Mouse (Mus musculus): ENCODE measurements at regions not wholly inside any gene's neighbourhood (a gene's known extent, or its start where the extent isn't known, plus 50 kb on each side); places are given as distances from the start of the nearest gene placed in this dataset.

GRCm38 (mm10) chr12:106872966-106873730 lies 615.3 kb upstream of the 3110018I06Rik start:
- no peak for DNase-seq

DNA sequence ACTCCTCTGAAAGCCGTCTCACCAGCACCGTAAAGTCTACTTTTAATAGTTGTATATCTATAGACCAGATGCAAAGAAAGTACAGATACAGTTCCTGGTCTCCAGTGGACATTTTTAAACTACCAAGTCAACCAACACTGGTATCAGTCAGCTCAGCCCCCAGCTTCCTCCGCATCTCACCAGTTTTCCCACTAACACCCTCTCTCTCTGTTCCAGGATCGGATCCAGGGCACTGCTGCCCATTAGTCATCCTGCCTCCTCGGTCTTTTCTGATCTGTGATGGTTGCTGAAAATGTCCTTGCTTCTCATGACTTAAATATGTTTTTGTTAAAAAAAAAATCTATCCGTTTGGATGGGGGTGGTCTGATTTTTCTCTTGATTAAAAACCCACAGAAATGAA lies 598.1 kb upstream of the 3110018I06Rik start:
- DNase-seq: no peak

GRCm38 (mm10) chr12:106894061-106894460 lies 594.4 kb upstream of the 3110018I06Rik start:
- no peak for DNase-seq

DNA sequence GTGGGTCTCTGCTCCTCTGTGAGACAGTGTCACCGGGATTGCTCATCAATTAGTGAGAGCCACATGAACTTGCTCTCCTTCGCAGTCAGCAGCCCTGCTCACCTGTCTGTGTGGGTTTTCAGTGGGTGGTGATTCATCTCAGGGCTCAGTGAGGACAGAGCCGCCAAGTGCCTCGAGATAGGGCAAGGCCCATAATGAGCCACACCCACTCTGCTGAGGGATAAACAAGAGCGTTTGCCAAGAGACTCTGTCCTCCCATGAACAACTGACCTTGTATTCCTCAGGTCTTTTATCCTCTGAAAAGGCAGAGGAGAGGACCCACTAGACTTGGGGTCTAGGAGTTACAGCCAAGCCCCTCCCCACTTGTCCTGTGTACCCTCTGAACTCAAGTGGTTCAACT lies 584.2 kb upstream of the 3110018I06Rik start:
- peak; percentile 8 to 18 for DNase-seq

- no peak for DNase-seq
Measured at GRCm38 (mm10) chr12:106912782-106913181, 575.6 kb upstream of the 3110018I06Rik start.

GRCm38 (mm10) chr12:106922571-106922991 lies 565.9 kb upstream of the 3110018I06Rik start:
- DNase-seq: no peak

GRCm38 (mm10) chr12:106928389-106928788 lies 560.0 kb upstream of the 3110018I06Rik start:
- no peak for DNase-seq

DNA sequence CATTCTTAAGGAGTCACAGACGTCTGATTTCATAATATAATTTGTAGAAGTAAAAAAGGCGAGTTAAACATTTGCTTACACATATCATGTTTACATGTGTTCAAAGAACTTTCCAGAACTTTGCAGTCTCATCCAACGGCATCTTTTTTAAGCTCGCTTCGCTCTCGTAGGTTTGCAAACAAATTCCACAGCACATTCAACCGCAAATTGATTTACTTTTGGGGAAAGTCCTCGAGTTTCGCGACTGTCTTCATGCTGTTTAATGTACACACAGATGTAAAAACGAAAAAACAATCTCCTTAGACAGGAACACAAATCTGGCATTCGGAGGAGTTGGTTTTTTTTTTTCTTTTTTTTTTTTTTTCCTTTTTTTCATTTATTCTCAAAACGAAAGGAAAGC lies 559.3 kb upstream of the 3110018I06Rik start:
- DNase-seq: no peak

DNA sequence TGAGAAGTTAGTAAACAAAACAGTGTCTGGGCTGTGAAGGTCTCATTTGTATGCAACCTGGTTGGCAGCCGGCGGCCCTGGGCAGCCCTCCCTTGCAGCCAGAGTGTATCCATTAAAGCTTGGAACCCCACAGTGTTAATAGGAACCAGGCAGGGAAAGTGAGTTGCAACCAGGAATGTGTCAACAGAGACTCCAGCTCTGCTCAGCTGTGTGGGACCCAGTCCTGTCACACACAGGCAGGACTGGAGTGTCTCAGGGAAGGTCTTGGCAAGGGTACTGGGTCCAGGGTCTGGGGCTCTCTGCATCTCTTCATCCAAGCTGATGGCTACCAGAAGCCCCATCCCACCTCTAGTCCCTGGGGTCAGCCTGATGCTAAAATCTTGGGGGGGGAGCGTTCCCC lies 556.8 kb upstream of the 3110018I06Rik start:
- DNase-seq: no peak

DNA sequence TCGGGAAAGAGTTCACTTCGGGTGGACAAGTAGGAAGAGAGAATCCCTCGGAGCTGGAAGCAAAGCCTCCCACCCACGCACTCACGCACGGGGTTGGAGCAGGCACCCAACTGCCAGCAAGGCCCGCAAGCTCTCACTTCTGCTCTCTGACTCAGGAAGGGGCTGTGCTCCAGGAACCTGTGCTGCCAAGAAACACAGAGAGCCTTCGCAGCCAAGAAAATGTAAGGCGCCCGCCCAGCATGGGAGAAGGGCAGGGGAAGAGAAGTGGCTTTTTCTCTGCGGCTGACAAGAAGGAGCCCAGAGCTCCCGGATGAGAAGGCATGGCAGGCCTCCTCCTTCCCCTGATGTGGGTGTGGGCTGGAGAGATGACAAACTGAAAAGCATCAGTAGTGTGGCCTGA lies 549.1 kb upstream of the 3110018I06Rik start:
- DNase-seq: peak; percentile 35

- DNase-seq: no peak
Measured at GRCm38 (mm10) chr12:106943874-106944273, 544.6 kb upstream of the 3110018I06Rik start.

GRCm38 (mm10) chr12:106952621-106953020 lies 535.8 kb upstream of the 3110018I06Rik start:
- no peak for DNase-seq

- peak; percentile 44 to 52 for DNase-seq
Measured at GRCm38 (mm10) chr12:106955778-106956177, 532.7 kb upstream of the 3110018I06Rik start.

GRCm38 (mm10) chr12:106956266-106956665 lies 532.2 kb upstream of the 3110018I06Rik start:
- DNase-seq: no peak

- no peak for DNase-seq
Measured at GRCm38 (mm10) chr12:106961991-106962390, 526.4 kb upstream of the 3110018I06Rik start.

GRCm38 (mm10) chr12:106963762-106964161 lies 524.7 kb upstream of the 3110018I06Rik start:
- no peak for DNase-seq

DNA sequence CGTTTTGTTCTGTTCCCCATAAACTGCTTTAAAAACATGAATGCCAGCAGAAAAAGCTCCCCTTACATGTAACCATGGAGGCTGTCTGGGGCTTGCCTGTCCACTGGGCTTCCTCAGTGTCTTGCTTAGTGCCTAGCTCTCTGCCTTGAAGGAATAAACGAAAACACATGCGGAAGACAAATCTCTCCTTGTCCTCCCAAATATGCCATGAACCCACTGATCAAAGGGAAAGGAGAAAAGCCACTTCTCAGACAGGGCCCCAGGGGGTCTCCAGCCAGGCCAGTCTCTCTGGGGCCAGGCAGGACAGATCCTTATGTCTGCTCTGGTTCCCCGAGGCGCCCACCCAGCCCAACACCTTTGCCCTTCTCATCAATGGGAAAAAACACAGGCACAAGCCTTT lies 518.6 kb upstream of the 3110018I06Rik start:
- DNase-seq: no peak

DNA sequence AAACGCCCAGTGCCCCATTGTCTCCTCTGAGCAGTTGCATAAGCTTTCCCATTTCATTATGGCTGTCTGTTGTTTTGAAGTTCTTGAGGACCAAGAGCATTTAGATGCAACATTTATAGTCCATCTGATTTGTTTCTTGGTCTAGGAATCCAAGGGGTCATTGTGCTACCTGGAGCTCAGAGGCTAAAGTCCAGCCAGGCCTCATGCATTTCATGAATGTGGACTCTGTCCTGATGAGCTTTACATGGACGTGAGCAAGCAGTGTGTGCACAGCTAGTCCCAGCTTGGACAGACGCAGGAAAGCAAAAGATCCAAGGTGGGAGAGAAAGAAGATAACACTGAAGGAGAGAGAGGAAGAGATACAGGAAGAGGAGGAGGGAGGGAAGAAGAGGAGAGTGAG lies 496.0 kb upstream of the 3110018I06Rik start:
- no peak for DNase-seq

DNA sequence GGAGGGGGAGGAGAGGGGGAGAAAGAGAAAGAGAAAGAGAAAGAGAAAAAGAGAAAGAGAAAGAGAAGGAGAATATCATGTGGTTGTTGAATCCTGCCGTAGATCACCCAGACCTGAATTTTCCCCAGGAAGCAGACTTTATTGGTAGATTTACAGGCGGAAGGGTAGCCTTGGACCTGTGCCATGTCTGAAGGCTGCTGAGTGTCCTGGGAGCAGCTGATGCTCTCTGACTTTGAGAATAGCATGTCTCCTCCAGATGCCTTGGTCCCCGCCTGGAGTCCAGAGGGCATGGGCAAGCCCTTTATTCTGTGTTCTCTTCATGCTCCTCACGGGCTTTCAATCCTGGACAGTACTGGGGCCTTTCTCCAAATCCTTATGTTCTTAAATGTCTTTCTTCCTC lies 495.4 kb upstream of the 3110018I06Rik start:
- DNase-seq: no peak

- DNase-seq: peak in 1 of 2 experiments; percentile 4
Measured at GRCm38 (mm10) chr12:107010995-107011786, 477.2 kb upstream of the 3110018I06Rik start.

DNA sequence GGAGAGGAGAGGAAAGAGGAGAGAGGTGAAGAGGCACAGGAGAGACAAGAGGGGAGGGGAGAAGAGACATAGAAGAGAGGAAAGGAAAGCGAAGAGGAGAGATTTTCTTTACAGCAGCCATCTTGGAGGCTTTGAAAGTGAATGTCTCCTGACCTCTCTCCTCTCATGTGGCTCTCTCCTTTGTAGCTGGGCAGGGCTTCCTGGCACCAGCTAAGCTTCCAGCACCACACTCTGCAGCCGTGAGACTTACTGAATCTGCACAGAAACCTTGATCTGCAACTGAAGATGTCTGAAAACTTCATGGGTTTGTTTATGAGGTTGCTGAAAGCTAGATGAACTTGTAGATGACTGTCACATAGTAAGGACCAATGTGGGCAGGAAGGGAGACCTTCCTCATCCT lies 471.6 kb upstream of the 3110018I06Rik start:
- no peak for DNase-seq

GRCm38 (mm10) chr12:107021806-107022205 lies 466.6 kb upstream of the 3110018I06Rik start:
- no peak for DNase-seq

DNA sequence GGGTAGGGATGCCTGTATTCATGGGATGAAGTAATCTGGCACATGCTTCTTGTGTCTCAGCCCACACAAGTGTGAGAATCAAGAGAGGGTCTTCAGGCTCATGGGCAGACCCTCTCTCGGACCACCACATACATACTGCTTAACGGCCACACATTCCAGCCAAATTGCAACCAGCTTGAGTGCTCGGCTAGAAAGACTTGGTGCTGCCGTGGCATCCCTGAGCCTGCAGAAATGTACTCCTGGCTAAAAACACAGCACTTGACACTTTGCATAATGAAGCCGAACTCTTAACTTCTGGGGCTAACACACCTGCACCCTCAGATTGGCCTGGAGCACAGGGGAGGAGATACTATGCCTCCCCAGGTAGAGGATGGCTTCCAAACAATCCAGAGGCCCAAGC lies 461.6 kb upstream of the 3110018I06Rik start:
- DNase-seq: no peak

Measured in heart, adult 18-20 months (tissue).